Mouse (Mus musculus) neural tube, embryonic 12.5 days (tissue): ENCODE measurements around the gene Ip6k3. TPM values are rescaled to one million over a fixed set of nuclear protein-coding genes. Genes with fewer than 3 reads are reported as not detected.

ENCODE experiments used
- ATAC-seq: fragments of 200-750 bp; cut with Nextera tagmentation; 2 replicates; pipeline ENCODE4 v1.8.0; 2017; ENCODE audit warnings: low read depth, mild to moderate bottlenecking, moderate TSS enrichment, moderate library complexity; ENCODE audit not compliant: low FRiP score
- H3K27ac ChIP-seq: fragments of 300-500 bp; sonication (generic); 2 replicates; pipeline ENCODE4 v1.5.1; 2016
- H3K27me3 ChIP-seq: fragments of 300-500 bp; sonication (generic); replicated peaks from 2 replicates; pipeline ENCODE4 v1.6.1; 2016; ENCODE audit warnings: mild to moderate bottlenecking
- H3K36me3 ChIP-seq: fragments of 300-500 bp; sonication (generic); 2 replicates; pipeline ENCODE4 v1.6.1; 2016; ENCODE audit warnings: mild to moderate bottlenecking
- H3K4me1 ChIP-seq: fragments of 300-500 bp; sonication (generic); 2 replicates; pipeline ENCODE4 v1.6.1; 2016
- H3K4me2 ChIP-seq: fragments of 300-500 bp; sonication (generic); replicated peaks from 2 replicates; pipeline ENCODE4 v1.6.1; 2016; ENCODE audit warnings: mild to moderate bottlenecking
- H3K4me3 ChIP-seq: fragments of 300-500 bp; sonication (generic); 2 replicates; pipeline ENCODE4 v1.5.1; 2016
- H3K9ac ChIP-seq: fragments of 300-500 bp; sonication (generic); 2 replicates; pipeline ENCODE4 v1.6.1; 2016; ENCODE audit warnings: mild to moderate bottlenecking
- H3K9me3 ChIP-seq: fragments of 300-500 bp; sonication (generic); 2 replicates; pipeline ENCODE4 v1.6.1; 2016; ENCODE audit warnings: mild to moderate bottlenecking
- WGBS: fragments of 180-500 bp; shearing (Covaris S2); methylation state at CpG from one replicate; pipeline ENCODE4 v1.1.7; 2016; 5-methylcytosine and 5-hydroxymethylcytosine counted together
- polyA plus RNA-seq: library from polyadenylated mRNA; unstranded; fragments of >200 nt; fragmentation: Nextera tagmentation; extraction: Ambion mirVana; gene quantifications from 2 replicates; pipeline ENCODE4 v1.2.1, GENCODE M21; 2016

Ip6k3 gene
- polyA plus RNA-seq, 1 experiment from 2014 or later: 0.18 TPM

GRCm38 (mm10) chr17:27144152-27144551, 23.4 kb downstream of the Ip6k3 start:
- 85% methylated on average over 4 of the region's 4 CpGs for WGBS

GRCm38 (mm10) chr17:27141971-27142450, 25.6 kb downstream of the Ip6k3 start:
- Histone ChIP-seq H3K4me3 (no peak overlapping the region), H3K27ac (no peak overlapping the region), H3K4me1 (peaks cover 58% of the 10 kb centered on the region), H3K36me3 (no peaks in the 10 kb centered on the region), H3K9ac (no peak overlapping the region), H3K9me3 (no peaks in the 10 kb centered on the region), H3K4me2 (0 out of 2 replicates have a peak overlapping the region, but pooled peaks have one; percentile 16), H3K27me3 (no peaks in the 10 kb centered on the region)
- 45% methylated on average over 10 of the region's 10 CpGs for WGBS
- ATAC-seq: no peak

More at GRCm38 (mm10) chr17:27144152-27144551, 23.4 kb downstream of the Ip6k3 start:
- ATAC-seq: no peak
- no peaks in the 10 kb centered on the region for H3K9me3 ChIP-seq
- H3K4me2 ChIP-seq: no peak overlapping the region
- no peak overlapping the region for H3K9ac ChIP-seq
- no peak overlapping the region for H3K27ac ChIP-seq
- H3K4me3 ChIP-seq: no peak overlapping the region
- no peaks in the 10 kb centered on the region for H3K27me3 ChIP-seq
- H3K4me1 ChIP-seq: peaks cover 62% of the 10 kb centered on the region
- H3K36me3 ChIP-seq: no peaks in the 10 kb centered on the region

- H3K9me3 ChIP-seq: no peaks in the 10 kb centered on the region
- H3K9ac ChIP-seq: no peak overlapping the region
- no peak for ATAC-seq
- 49% methylated on average over 9 of the region's 9 CpGs for WGBS
- peaks cover 46% of the 10 kb centered on the region for H3K4me1 ChIP-seq
- H3K4me2 ChIP-seq: no peak overlapping the region
- no peaks in the 10 kb centered on the region for H3K27me3 ChIP-seq
- H3K27ac ChIP-seq: no peak overlapping the region
- no peaks in the 10 kb centered on the region for H3K36me3 ChIP-seq
- H3K4me3 ChIP-seq: no peak overlapping the region
Observed at GRCm38 (mm10) chr17:27140262-27140661, 27.3 kb downstream of the Ip6k3 start.

GRCm38 (mm10) chr17:27139304-27139703, 28.3 kb downstream of the Ip6k3 start:
- WGBS: 46% methylated on average over 7 of the region's 7 CpGs
- H3K4me3 ChIP-seq: no peak overlapping the region
- H3K36me3 ChIP-seq: no peaks in the 10 kb centered on the region
- no peaks in the 10 kb centered on the region for H3K27me3 ChIP-seq
- H3K4me2 ChIP-seq: no peak overlapping the region
- peaks cover 45% of the 10 kb centered on the region for H3K4me1 ChIP-seq
- H3K9me3 ChIP-seq: no peaks in the 10 kb centered on the region
- ATAC-seq: no peak
- H3K9ac ChIP-seq: no peak overlapping the region
- 0 out of 2 replicates have a peak overlapping the region, but pooled peaks have one; percentile 5 for H3K27ac ChIP-seq

- H3K9me3 ChIP-seq: no peaks in the 10 kb centered on the region
- no peak overlapping the region for H3K9ac ChIP-seq
- no peak for ATAC-seq
- no peak overlapping the region for H3K4me2 ChIP-seq
- H3K4me1 ChIP-seq: peaks cover 41% of the 10 kb centered on the region
- no peaks in the 10 kb centered on the region for H3K27me3 ChIP-seq
- WGBS: 53% methylated on average over 9 of the region's 9 CpGs
- no peak overlapping the region for H3K4me3 ChIP-seq
- H3K27ac ChIP-seq: no peak overlapping the region
- H3K36me3 ChIP-seq: no peaks in the 10 kb centered on the region
Observed at GRCm38 (mm10) chr17:27138396-27138795, 29.2 kb downstream of the Ip6k3 start.

- WGBS: 22% methylated on average over 3 of the region's 3 CpGs
- Histone ChIP-seq H3K4me3 (no peak overlapping the region), H3K27me3 (no peaks in the 10 kb centered on the region), H3K4me2 (no peak overlapping the region), H3K4me1 (peaks cover 49% of the 10 kb centered on the region), H3K27ac (no peak overlapping the region), H3K9ac (no peak overlapping the region), H3K36me3 (no peaks in the 10 kb centered on the region), H3K9me3 (no peaks in the 10 kb centered on the region)
- no peak for ATAC-seq
Observed at GRCm38 (mm10) chr17:27134715-27135114, 32.9 kb downstream of the Ip6k3 start.

- ATAC-seq: 0 out of 2 replicates have a peak, but pooled peaks have one; percentile 5
- Histone ChIP-seq H3K4me1 (peaks cover 44% of the 10 kb centered on the region), H3K4me3 (peak overlapping the region; percentile 61; the same call in 1 of the 2 replicates), H3K27ac (no peak overlapping the region), H3K36me3 (no peaks in the 10 kb centered on the region), H3K9me3 (no peaks in the 10 kb centered on the region), H3K27me3 (no peaks in the 10 kb centered on the region), H3K4me2 (peak overlapping the region; percentile 54), H3K9ac (no peak overlapping the region)
- 30% methylated on average over 9 of the region's 9 CpGs for WGBS
Observed at GRCm38 (mm10) chr17:27134187-27134586, 33.4 kb downstream of the Ip6k3 start.

- no peaks in the 10 kb centered on the region for H3K36me3 ChIP-seq
- H3K4me2 ChIP-seq: peak within 1 kb of the TSS; percentile 54
- H3K9me3 ChIP-seq: no peaks in the 10 kb centered on the region
- H3K27ac ChIP-seq: no peak within 1 kb of the TSS
- H3K9ac ChIP-seq: peak within 1 kb of the TSS; percentile 69
- no peaks in the 10 kb centered on the region for H3K27me3 ChIP-seq
- peak; percentile 91 for ATAC-seq
- H3K4me3 ChIP-seq: peak within 1 kb of the TSS; percentile 61
- peaks cover 43% of the 10 kb centered on the region for H3K4me1 ChIP-seq
- WGBS: under 1% methylated on average over 46 of the region's 46 CpGs
Observed at GRCm38 (mm10) chr17:27133551-27134141, 33.9 kb downstream of the Ip6k3 start, which contains the start of gene Uqcc2. Uqcc2 (minus strand) TSS chr17:27133916.

GRCm38 (mm10) chr17:27132238-27132637, 35.4 kb downstream of the Ip6k3 start:
- no peak for ATAC-seq
- Histone ChIP-seq H3K4me3 (no peak overlapping the region), H3K9me3 (no peaks in the 10 kb centered on the region), H3K36me3 (no peaks in the 10 kb centered on the region), H3K27ac (no peak overlapping the region), H3K4me1 (peaks cover 51% of the 10 kb centered on the region), H3K4me2 (no peak overlapping the region), H3K9ac (no peak overlapping the region), H3K27me3 (no peaks in the 10 kb centered on the region)
- WGBS: 91% methylated on average over 10 of the region's 10 CpGs

- Histone ChIP-seq H3K4me3 (no peak overlapping the region), H3K27me3 (no peaks in the 10 kb centered on the region), H3K4me1 (peaks cover 55% of the 10 kb centered on the region), H3K9ac (no peak overlapping the region), H3K27ac (no peak overlapping the region), H3K9me3 (no peaks in the 10 kb centered on the region), H3K4me2 (no peak overlapping the region), H3K36me3 (no peaks in the 10 kb centered on the region)
- 81% methylated on average over 10 of the region's 10 CpGs for WGBS
- ATAC-seq: no peak
Observed at GRCm38 (mm10) chr17:27131240-27131665, 36.3 kb downstream of the Ip6k3 start.

GRCm38 (mm10) chr17:27130246-27130645, 37.3 kb downstream of the Ip6k3 start:
- WGBS: 55% methylated on average over 9 of the region's 9 CpGs
- ATAC-seq: no peak
- Histone ChIP-seq H3K4me2 (0 out of 2 replicates have a peak overlapping the region, but pooled peaks have one; percentile 15), H3K9me3 (no peaks in the 10 kb centered on the region), H3K9ac (0 out of 2 replicates have a peak overlapping the region, but pooled peaks have one; percentile 8), H3K36me3 (no peaks in the 10 kb centered on the region), H3K27ac (no peak overlapping the region), H3K4me3 (no peak overlapping the region), H3K27me3 (no peaks in the 10 kb centered on the region), H3K4me1 (peaks cover 57% of the 10 kb centered on the region)

- H3K9ac ChIP-seq: 0 out of 2 replicates have a peak overlapping the region, but pooled peaks have one; percentile 8
- no peaks in the 10 kb centered on the region for H3K9me3 ChIP-seq
- H3K36me3 ChIP-seq: no peaks in the 10 kb centered on the region
- no peaks in the 10 kb centered on the region for H3K27me3 ChIP-seq
- H3K4me1 ChIP-seq: peaks cover 56% of the 10 kb centered on the region
- no peak overlapping the region for H3K4me3 ChIP-seq
- no peak overlapping the region for H3K27ac ChIP-seq
- WGBS: 87% methylated on average over 7 of the region's 7 CpGs
- ATAC-seq: no peak
- 0 out of 2 replicates have a peak overlapping the region, but pooled peaks have one; percentile 15 for H3K4me2 ChIP-seq
Observed at GRCm38 (mm10) chr17:27129819-27130218, 37.8 kb downstream of the Ip6k3 start.
